Mouse (Mus musculus) thymus, postnatal 14 days (tissue): ENCODE measurements at regions not wholly inside any gene's neighbourhood (a gene's known extent, or its start where the extent isn't known, plus 50 kb on each side); places are given as distances from the start of the nearest gene placed in this dataset.

Source experiments
- DNase-seq: peaks from one replicate; pipeline ENCODE4 v3.0.0; 2021

- DNase-seq, result no peak
These were observed 121.2 kb upstream of the Slc44a1 start for GRCm38 (mm10) chr4:53319051-53319450.

GRCm38 (mm10) chr4:53318181-53318580, 122.0 kb upstream of the Slc44a1 start:
- no peak for DNase-seq

GRCm38 (mm10) chr4:53317453-53317824, 122.8 kb upstream of the Slc44a1 start:
- DNase-seq, result no peak

GRCm38 (mm10) chr4:53316796-53317452, 123.3 kb upstream of the Slc44a1 start:
- no peak for DNase-seq

- no peak for DNase-seq
These were observed 124.1 kb upstream of the Slc44a1 start for GRCm38 (mm10) chr4:53315876-53316762.

GRCm38 (mm10) chr4:53315121-53315875, 124.9 kb upstream of the Slc44a1 start:
- DNase-seq, result no peak

GRCm38 (mm10) chr4:53314076-53314475, 126.1 kb upstream of the Slc44a1 start:
- DNase-seq, result no peak

- no peak for DNase-seq
These were observed 133.1 kb upstream of the Slc44a1 start for GRCm38 (mm10) chr4:53307121-53307520.

GRCm38 (mm10) chr4:53304782-53305385, 135.3 kb upstream of the Slc44a1 start:
- no peak for DNase-seq

- DNase-seq, result no peak
These were observed 135.9 kb upstream of the Slc44a1 start for GRCm38 (mm10) chr4:53304290-53304654.

GRCm38 (mm10) chr4:53303621-53304289, 136.5 kb upstream of the Slc44a1 start:
- no peak for DNase-seq

GRCm38 (mm10) chr4:53297975-53298374, 138.3 kb upstream of the Abca1 start:
- no peak for DNase-seq

GRCm38 (mm10) chr4:53292606-53293005, 132.9 kb upstream of the Abca1 start:
- no peak for DNase-seq

GRCm38 (mm10) chr4:53277741-53278525, 118.2 kb upstream of the Abca1 start:
- peak; percentile 35 for DNase-seq

GRCm38 (mm10) chr4:53270433-53270832, 110.7 kb upstream of the Abca1 start:
- no peak for DNase-seq

GRCm38 (mm10) chr4:53269999-53270398, 110.3 kb upstream of the Abca1 start:
- no peak for DNase-seq

GRCm38 (mm10) chr4:53269251-53269842, 109.7 kb upstream of the Abca1 start:
- no peak for DNase-seq

GRCm38 (mm10) chr4:53264901-53265300, 105.2 kb upstream of the Abca1 start:
- DNase-seq, result no peak

GRCm38 (mm10) chr4:53264501-53264900, 104.8 kb upstream of the Abca1 start:
- no peak for DNase-seq

- DNase-seq, result no peak
These were observed 104.1 kb upstream of the Abca1 start for GRCm38 (mm10) chr4:53263776-53264175.

GRCm38 (mm10) chr4:53262466-53262865, 102.8 kb upstream of the Abca1 start:
- no peak for DNase-seq
